Mouse (Mus musculus) heart, embryonic 13.5 days (tissue): ENCODE data around the gene Dmbx1. TPM values are rescaled to one million over a fixed set of nuclear protein-coding genes. Genes with fewer than 3 reads are reported as not detected.

Experiments
- ATAC-seq: fragments of 200-750 bp; cut with Nextera tagmentation; 2 replicates; pipeline ENCODE4 v1.8.0; 2017; ENCODE audit warnings: moderate TSS enrichment; ENCODE audit not compliant: insufficient number of reproducible peaks, low FRiP score, low TSS enrichment; ENCODE audit errors: extremely low read depth
- H3K27ac ChIP-seq: fragments of 300-500 bp; sonication (generic); replicated peaks from 2 replicates; pipeline ENCODE4 v1.5.1; 2015; ENCODE audit warnings: moderate library complexity, mild to moderate bottlenecking, inconsistent platforms
- H3K27me3 ChIP-seq: fragments of 300-500 bp; sonication (generic); replicated peaks from 2 replicates; pipeline ENCODE4 v1.6.1; 2015; ENCODE audit warnings: mild to moderate bottlenecking, inconsistent platforms
- H3K36me3 ChIP-seq: fragments of 300-500 bp; sonication (generic); 2 replicates; pipeline ENCODE4 v1.6.1; 2015; ENCODE audit warnings: mild to moderate bottlenecking, inconsistent platforms
- H3K4me1 ChIP-seq: fragments of 300-500 bp; sonication (generic); 2 replicates; pipeline ENCODE4 v1.6.1; 2015; ENCODE audit warnings: inconsistent platforms
- H3K4me2 ChIP-seq: fragments of 300-500 bp; sonication (generic); 2 replicates; pipeline ENCODE4 v1.6.1; 2015; ENCODE audit warnings: inconsistent platforms, mild to moderate bottlenecking, moderate library complexity
- H3K4me3 ChIP-seq: fragments of 300-500 bp; sonication (generic); 2 replicates; pipeline ENCODE4 v1.5.1; 2015; ENCODE audit warnings: moderate library complexity, mild to moderate bottlenecking, inconsistent platforms
- H3K9ac ChIP-seq: fragments of 300-500 bp; sonication (generic); 2 replicates; pipeline ENCODE4 v1.6.1; 2015; ENCODE audit warnings: inconsistent platforms, mild to moderate bottlenecking, moderate library complexity
- H3K9me3 ChIP-seq: fragments of 300-500 bp; sonication (generic); 2 replicates; pipeline ENCODE4 v1.6.1; 2016; ENCODE audit warnings: inconsistent platforms
- WGBS: fragments of 180-500 bp; shearing (Covaris S2); methylation state at CpG from one replicate; pipeline ENCODE4 v1.1.7; 2015; ENCODE audit warnings: mixed read lengths; 5-methylcytosine and 5-hydroxymethylcytosine counted together
- polyA plus RNA-seq: library from polyadenylated mRNA; unstranded; fragments of >200 nt; fragmentation: Nextera tagmentation; extraction: Ambion mirVana; gene quantifications from 2 replicates; pipeline ENCODE4 v1.2.1, GENCODE M21; 2015

Gene Dmbx1
- polyA plus RNA-seq, 1 experiment from 2014 or later = not detected

- Histone ChIP-seq H3K4me2 (0 out of 2 replicates have a peak overlapping the region, but pooled peaks have one; percentile 71), H3K27me3 (peaks cover 100% of the 10 kb centered on the region), H3K27ac (no peak overlapping the region), H3K36me3 (no peaks in the 10 kb centered on the region), H3K4me3 (peak overlapping the region; percentile 51), H3K9ac (no peak overlapping the region), H3K9me3 (no peaks in the 10 kb centered on the region), H3K4me1 (peaks cover 29% of the 10 kb centered on the region)
- WGBS = 2% methylated on average over 37 of the region's 37 CpGs
- no peak for ATAC-seq
These were observed 1.2 kb downstream of the Dmbx1 start for GRCm38 (mm10) chr4:115938276-115939160.

GRCm38 (mm10) chr4:115937061-115937976, 2.4 kb downstream of the Dmbx1 start:
- H3K27me3 ChIP-seq = peaks cover 100% of the 10 kb centered on the region
- WGBS = 6% methylated on average over 19 of the region's 19 CpGs
- H3K9me3 ChIP-seq = no peaks in the 10 kb centered on the region
- H3K36me3 ChIP-seq = no peaks in the 10 kb centered on the region
- H3K4me3 ChIP-seq = peak overlapping the region; percentile 28
- H3K9ac ChIP-seq = no peak overlapping the region
- no peak for ATAC-seq
- H3K4me1 ChIP-seq = peaks cover 29% of the 10 kb centered on the region
- H3K4me2 ChIP-seq = peak overlapping the region; percentile 48; the same call in 1 of the 2 replicates
- H3K27ac ChIP-seq = no peak overlapping the region

DNA sequence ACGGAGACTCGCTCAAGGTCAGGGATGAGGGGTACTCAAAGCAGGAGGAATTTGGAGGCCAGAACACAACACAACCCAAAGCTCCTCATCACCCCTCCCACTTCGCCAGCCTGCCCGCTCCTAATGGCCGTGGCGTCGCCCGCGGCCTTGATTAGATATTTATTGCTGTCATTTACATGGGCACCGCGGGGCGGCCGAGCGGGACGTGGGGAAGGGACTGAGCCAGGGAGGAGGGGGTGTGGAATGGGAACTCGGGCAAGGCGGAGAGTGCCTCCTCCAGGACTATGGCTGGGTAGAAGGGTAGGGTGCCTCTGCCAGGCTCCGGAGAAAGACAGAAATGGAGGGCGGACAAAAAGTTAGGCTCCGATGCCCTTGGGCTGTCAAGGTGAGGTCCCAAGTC, 3.1 kb downstream of the Dmbx1 start:
- Histone ChIP-seq H3K4me1 (peaks cover 29% of the 10 kb centered on the region), H3K4me3 (peak overlapping the region; percentile 28), H3K27ac (no peak overlapping the region), H3K4me2 (peak overlapping the region; percentile 48), H3K36me3 (no peaks in the 10 kb centered on the region), H3K9me3 (no peaks in the 10 kb centered on the region), H3K9ac (no peak overlapping the region), H3K27me3 (peaks cover 100% of the 10 kb centered on the region)
- under 1% methylated on average over 20 of the region's 20 CpGs for WGBS
- ATAC-seq = no peak

DNA sequence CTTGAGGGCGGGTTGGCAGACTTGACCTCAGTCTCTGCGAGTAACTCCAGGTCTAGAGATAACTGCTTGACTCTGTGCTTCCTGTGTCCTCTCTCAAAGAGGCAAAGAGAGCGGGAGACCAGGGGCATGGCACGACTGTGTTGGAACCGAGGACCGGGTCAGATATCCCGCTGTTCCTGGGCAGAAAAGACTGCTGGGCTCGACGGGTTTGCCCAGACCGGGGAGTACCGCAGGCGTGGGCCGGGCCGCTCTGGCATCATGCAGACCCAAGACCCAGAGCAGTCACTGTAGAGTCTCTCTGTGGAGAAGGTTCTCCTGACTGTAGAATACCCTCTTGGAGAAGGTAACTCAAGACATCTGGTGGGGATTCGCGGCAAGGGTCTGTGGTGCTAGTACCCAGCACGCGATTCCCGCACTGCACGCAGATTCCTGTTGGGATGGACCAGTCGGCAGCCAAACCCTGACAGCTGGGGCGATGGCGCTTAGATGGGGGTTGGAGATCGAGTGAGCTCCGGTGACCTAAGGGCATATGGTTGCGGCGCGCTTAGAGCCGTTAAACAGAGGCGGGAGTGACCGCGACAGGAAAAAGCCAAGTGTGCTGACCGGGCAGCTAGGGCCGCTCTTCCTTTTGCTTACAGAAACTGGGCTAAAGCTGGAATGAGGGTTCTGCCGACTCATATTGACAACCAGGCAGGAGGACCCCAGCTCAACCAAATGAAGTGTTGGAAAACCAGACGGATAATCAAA, 3.7 kb downstream of the Dmbx1 start:
- under 1% methylated on average over 36 of the region's 36 CpGs for WGBS
- Histone ChIP-seq H3K27ac (no peak overlapping the region), H3K9me3 (no peaks in the 10 kb centered on the region), H3K36me3 (no peaks in the 10 kb centered on the region), H3K4me1 (peaks cover 29% of the 10 kb centered on the region), H3K27me3 (peaks cover 100% of the 10 kb centered on the region), H3K4me2 (peak overlapping the region; percentile 48), H3K9ac (no peak overlapping the region), H3K4me3 (peak overlapping the region; percentile 28)
- no peak for ATAC-seq

- H3K9ac ChIP-seq = no peak overlapping the region
- 46% methylated on average over 13 of the region's 13 CpGs for WGBS
- H3K27ac ChIP-seq = no peak overlapping the region
- peaks cover 100% of the 10 kb centered on the region for H3K27me3 ChIP-seq
- no peaks in the 10 kb centered on the region for H3K9me3 ChIP-seq
- ATAC-seq = no peak
- no peaks in the 10 kb centered on the region for H3K36me3 ChIP-seq
- no peak overlapping the region for H3K4me2 ChIP-seq
- H3K4me3 ChIP-seq = no peak overlapping the region
- peaks cover 10% of the 10 kb centered on the region for H3K4me1 ChIP-seq
These were observed 8.1 kb downstream of the Dmbx1 start for GRCm38 (mm10) chr4:115931556-115932088.

- no peak overlapping the region for H3K27ac ChIP-seq
- no peak overlapping the region for H3K9ac ChIP-seq
- ATAC-seq = no peak
- H3K4me3 ChIP-seq = no peak overlapping the region
- no peaks in the 10 kb centered on the region for H3K4me1 ChIP-seq
- no peak overlapping the region for H3K4me2 ChIP-seq
- peaks cover 94% of the 10 kb centered on the region for H3K27me3 ChIP-seq
- no peaks in the 10 kb centered on the region for H3K36me3 ChIP-seq
- no peaks in the 10 kb centered on the region for H3K9me3 ChIP-seq
- WGBS = 46% methylated on average over 7 of the region's 7 CpGs
These were observed 12.1 kb downstream of the Dmbx1 start for GRCm38 (mm10) chr4:115927637-115928036.

DNA sequence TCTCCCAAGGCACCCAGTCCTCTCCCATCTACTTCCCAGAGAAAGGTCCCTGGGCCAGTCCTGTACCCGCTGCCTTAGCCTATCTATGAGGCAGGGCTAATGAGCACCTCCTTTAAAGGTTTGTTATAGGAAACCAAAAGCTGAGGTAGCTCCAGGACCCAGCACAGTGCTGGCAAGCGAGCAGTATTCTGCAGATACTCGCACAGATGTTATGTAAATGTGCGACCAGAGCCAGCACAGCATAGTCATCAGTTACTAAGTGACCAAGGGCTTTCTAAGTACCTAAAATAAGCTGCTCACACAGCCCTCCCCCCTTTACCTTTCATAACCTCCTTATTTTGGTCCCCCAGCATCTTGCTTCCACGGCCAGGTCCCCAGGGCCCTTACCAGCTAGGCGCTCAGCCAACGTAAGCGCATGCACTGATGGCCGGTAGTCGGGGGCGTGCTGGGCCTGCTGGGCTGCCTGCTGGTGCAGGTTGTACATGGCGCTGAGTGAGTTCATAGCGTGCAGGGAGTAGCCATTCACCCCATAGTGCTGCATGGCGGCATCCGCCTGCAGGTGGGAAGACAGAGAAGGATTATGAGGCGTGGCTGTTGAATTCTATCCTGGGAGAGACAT, 16.4 kb downstream of the Dmbx1 start:
- no peaks in the 10 kb centered on the region for H3K9me3 ChIP-seq
- H3K4me2 ChIP-seq = no peak overlapping the region
- no peaks in the 10 kb centered on the region for H3K4me1 ChIP-seq
- H3K9ac ChIP-seq = no peak overlapping the region
- no peaks in the 10 kb centered on the region for H3K36me3 ChIP-seq
- H3K27me3 ChIP-seq = peaks cover 94% of the 10 kb centered on the region
- H3K27ac ChIP-seq = no peak overlapping the region
- no peak overlapping the region for H3K4me3 ChIP-seq
- no peak for ATAC-seq
- 62% methylated on average over 16 of the region's 16 CpGs for WGBS

DNA sequence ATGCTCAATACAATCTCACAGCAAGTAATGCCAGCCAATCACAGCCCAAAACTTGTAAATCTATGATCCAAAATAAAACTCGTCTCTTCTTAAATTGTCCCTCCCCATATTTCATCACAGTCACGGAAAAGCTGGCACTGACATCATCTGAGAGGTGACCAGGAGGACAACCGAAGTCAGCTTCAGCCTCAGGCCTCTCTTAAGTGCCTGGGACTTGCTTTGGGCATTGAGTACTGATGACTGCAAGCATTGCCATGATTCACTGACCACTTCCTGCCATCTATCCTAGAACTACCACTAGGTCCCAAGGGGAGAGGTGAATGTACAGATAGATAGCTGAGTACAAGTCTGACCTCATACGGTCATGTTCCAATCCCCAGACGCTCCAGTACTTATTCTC, 17.0 kb downstream of the Dmbx1 start:
- Histone ChIP-seq H3K27me3 (peaks cover 94% of the 10 kb centered on the region), H3K4me1 (no peaks in the 10 kb centered on the region), H3K9me3 (no peaks in the 10 kb centered on the region), H3K9ac (no peak overlapping the region), H3K27ac (no peak overlapping the region), H3K4me3 (no peak overlapping the region), H3K36me3 (no peaks in the 10 kb centered on the region), H3K4me2 (no peak overlapping the region)
- no peak for ATAC-seq
- 67% methylated on average over 5 of the region's 5 CpGs for WGBS

DNA sequence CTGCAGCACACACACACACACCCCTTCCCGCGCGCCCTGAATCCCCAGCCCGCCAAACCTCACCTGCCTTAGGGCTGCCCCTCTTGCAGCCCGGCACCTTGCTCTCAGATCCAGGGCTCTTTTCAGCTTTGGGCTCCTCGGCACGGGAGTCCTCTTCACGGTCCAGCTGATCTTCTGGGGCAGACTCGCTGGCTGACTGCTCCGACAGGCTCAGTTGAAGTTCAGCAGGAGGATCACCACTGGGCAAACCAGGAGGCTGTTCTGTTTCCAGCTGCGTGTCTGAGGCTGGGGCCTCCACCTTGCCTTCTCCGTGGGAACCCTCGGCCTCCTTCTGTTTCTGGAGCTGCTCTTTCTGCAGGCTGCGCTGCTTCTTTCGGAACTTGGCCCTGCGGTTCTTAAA, 19.8 kb downstream of the Dmbx1 start:
- WGBS = 70% methylated on average over 16 of the region's 16 CpGs
- Histone ChIP-seq H3K9ac (no peak overlapping the region), H3K4me1 (no peaks in the 10 kb centered on the region), H3K36me3 (no peaks in the 10 kb centered on the region), H3K9me3 (no peaks in the 10 kb centered on the region), H3K27me3 (peaks cover 98% of the 10 kb centered on the region), H3K4me2 (no peak overlapping the region), H3K4me3 (no peak overlapping the region), H3K27ac (no peak overlapping the region)
- ATAC-seq = no peak

DNA sequence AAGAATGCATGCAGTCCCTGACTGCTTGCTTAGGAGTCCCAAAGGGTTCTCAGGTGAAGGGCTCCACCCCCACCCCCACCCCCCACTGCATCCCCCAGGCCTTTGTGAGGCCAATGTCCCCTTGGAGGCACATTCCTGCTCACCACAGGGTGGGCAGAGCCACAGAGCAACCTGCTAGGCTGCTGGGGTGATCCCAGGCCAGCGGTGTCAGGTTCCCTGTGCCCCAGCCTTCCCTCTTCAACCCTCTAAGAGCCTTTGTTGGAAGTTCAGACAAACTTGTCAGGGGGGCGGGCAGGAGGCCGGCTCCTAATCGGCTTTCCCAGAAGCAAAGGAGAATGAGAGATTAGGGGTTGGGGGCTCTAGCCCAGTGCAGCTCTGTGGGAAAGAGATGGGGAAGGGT, 28.1 kb downstream of the Dmbx1 start:
- ATAC-seq = no peak
- Histone ChIP-seq H3K4me3 (no peak overlapping the region), H3K9ac (no peak overlapping the region), H3K4me2 (no peak overlapping the region), H3K27me3 (peaks cover 83% of the 10 kb centered on the region), H3K36me3 (no peaks in the 10 kb centered on the region), H3K9me3 (no peaks in the 10 kb centered on the region), H3K27ac (no peak overlapping the region), H3K4me1 (peaks cover 10% of the 10 kb centered on the region)
- 15% methylated on average over 4 of the region's 4 CpGs for WGBS
